Mouse (Mus musculus): ENCODE measurements around the gene Glce.

Gene Glce

DNA sequence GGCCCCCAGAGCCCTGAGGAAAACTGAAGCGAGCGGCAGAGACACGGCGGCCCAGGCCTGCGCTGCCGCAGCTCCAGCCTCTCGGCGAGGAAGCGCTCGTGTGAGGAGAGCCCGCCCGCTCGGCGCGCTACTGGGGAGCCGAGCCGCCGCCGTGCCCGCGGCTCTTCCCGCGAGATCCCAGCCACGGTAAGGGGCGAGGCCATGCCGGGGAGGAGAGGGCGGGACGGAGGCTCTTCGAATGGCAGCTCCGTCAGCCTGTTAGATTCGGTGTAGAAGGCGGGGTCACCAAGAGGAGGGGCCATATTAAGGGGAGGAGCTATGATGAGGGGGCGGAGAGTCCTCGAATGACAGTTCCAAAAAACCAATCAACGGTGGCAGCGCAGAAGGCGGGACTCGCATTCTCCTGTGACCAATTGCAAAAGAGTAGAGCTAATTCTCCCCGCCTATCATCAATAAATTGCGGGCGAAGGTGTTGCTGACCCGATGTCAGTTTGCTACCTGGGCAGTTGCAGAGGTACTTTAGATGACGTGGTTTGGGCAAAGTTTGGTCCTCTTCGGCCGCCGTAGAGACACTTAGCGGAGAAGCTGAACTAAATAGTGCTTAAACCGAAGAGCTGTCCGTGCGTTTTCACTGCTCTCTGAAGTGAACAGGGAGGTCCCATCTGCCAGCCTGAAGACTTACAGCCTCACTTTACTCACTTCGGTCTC lies at the start of gene Glce:
Gene Glce (minus strand): TSS at position 148 of the 708 bp plus-strand sequence.
- peak; percentile 98 for DNase-seq (ENCODE audit: low spot score)

GRCm38 (mm10) chr9:62172239-62172638 lies 49.8 kb upstream of the Glce start:
- no peak for DNase-seq (ENCODE audit: low spot score)

- no peak for DNase-seq (ENCODE audit: low spot score)
Measured at GRCm38 (mm10) chr9:62170921-62171320, 48.5 kb upstream of the Glce start.

GRCm38 (mm10) chr9:62166621-62167020 lies 44.2 kb upstream of the Glce start:
- peak; percentile 36 for DNase-seq (ENCODE audit: low spot score)

DNA sequence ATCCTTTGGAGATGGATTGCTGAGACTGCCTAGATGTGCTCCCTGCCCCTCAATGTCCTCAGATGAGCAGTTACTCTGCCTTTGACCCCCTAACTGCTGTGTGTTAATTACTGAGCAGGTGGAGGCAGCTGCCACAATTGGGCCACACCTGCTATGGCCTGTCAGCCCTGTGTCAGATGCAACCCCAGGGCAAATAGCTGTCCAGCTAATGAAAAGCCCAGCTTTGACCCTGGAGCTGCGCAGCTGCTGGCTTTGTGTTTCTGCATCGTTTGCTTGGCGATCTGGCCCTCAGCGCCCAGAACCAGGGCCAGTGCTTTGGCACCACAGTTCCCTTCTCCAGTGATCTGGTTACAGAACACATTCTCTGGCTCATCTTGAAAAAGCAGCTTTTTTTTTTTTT lies 43.7 kb upstream of the Glce start:
- DNase-seq (ENCODE audit: low spot score): peak; percentile 70

DNA sequence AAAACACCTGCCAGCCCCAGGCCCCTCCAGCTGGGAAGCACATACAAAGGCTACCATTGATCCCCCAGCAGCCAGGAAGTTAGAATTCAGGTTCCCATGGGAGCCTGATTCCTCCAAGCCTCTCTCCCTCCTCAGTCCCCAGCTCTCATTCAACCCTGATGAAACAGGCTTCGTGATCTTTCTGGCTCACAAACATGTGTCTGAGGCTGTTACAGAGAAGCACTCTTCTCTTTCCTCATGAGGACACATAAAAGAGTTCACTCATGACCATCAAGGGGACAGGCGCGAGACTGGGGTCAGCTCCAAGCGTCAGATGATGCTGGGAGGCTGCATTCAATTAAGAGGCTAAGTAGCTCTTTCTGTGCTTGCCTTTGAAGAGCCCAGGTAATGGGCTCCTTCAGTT lies 40.4 kb upstream of the Glce start:
- DNase-seq (ENCODE audit: low spot score): peak; percentile 74

DNA sequence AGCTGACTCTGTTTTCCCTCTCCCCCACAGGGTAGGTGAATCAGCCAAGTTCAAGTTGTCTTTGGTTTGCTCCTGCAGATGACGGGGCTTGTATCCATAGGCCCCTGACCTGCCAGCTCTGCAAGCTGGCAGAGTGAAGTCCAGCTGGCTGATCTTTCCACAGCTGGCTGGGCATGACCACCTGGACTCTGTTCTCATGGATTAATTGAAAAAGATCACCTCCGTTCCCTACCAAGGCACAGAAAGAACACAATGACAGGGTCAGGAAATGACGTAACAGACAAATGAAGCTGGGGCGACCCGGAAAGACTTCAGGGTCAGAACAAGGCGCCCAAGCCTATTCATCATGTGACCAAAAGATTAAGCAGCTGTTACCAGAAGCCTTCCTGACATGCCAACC lies 38.3 kb upstream of the Glce start:
- DNase-seq (ENCODE audit: low spot score): peak; percentile 33

DNA sequence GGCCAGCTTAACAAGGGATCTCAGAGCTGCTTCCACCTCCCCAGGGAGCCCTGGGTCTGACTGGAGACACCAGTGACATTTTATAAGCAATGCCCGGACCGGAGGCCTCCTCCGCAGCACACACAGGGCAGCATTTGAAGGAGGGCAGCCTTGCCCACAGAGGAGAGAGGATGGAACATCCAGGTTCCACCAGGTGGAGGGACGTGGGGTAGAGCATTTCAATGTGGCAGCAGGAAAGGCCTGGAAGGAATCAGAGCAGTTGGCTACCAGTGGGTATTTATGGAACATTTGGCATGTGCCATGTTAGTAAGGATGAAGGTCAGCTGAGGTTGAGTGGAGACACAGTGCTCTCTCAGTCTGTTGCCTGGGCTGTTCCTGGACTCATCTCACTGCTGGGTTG lies 36.3 kb upstream of the Glce start:
- no peak for DNase-seq (ENCODE audit: low spot score)

DNA sequence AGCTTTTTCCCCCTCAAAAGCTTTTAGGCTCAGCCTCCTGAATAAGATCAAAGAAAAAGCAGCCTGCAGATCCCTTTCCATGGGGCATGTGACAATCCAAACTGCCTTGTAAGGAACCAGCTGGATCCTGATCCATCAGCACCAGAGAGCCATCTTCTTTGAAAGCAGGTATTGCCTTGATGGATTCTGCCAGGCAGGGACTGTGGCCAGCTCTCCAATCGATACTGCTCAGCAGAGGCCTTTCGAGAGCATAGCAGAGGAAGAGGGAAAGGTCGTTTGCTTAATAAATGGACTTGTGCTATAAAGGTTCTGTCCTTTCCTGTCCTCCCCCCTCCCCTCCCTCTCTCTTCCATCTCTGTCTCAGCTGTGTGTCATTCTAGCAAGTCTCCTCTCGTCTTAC lies 33.4 kb upstream of the Glce start:
- DNase-seq (ENCODE audit: low spot score): no peak

- DNase-seq (ENCODE audit: low spot score): no peak
Measured at GRCm38 (mm10) chr9:62155400-62155799, 32.9 kb upstream of the Glce start.

DNA sequence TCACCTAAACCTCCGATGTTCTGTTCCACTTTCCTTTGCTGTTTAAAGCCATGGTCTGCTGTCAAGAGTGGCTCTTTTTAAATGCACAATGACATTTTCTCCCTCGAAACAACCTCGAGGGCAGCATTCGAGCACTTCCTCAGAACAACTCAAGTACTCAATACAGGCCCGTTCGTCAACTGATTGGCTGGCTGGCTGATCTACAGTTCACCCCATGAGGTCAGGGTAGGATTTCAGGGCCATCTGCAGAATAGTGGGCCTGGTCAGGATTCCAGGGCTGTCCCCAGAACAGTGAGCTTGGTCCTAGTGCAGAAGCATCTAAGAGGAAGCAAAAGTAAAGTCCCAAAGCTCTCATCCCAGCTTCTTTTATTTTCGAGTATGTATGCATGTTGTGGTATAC lies 32.5 kb upstream of the Glce start:
- no peak for DNase-seq (ENCODE audit: low spot score)

- DNase-seq (ENCODE audit: low spot score): no peak
Measured at GRCm38 (mm10) chr9:62154551-62154950, 32.1 kb upstream of the Glce start.

DNA sequence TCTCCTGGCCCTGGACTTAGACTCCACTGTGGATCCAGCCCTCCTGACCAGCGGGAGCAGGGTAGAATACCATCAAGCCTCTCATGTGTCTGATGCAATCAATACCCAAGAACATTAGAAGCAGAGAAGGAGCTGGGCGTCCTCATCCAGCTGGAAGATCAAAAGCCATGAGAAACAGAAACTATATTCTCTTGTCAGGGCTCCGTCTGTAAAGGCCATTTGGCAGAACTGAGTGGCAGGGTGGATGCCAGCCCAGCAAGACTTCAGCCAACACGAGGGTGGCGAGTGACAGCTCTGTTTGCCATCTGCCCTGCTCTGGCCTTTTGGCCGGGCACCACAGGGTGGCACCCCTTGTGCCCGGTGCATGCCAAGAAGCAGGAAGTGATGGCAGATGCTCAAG lies 30.8 kb upstream of the Glce start:
- DNase-seq (ENCODE audit: low spot score): no peak

GRCm38 (mm10) chr9:62152506-62152905 lies 30.1 kb upstream of the Glce start:
- no peak for DNase-seq (ENCODE audit: low spot score)

DNA sequence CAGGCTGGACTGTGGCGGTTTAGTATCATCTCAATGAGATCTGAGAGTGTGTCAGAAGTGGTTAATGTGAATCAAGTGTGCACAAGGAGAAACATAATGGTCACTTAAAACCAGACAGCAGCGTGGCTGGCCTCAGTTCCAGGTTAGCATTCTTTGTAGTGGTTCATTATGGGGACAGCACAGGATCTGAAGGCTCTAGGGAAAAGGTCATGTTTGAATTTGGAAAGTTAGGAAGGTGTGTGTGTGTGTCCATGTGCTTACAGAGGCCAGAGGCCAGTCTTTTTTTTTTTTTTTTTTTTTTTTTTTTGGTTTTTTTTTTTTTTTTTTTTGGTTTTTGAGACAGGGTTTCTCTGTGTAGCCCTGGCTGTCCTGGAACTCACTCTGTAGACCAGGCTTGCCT lies 22.7 kb upstream of the Glce start:
- no peak for DNase-seq (ENCODE audit: low spot score)

DNA sequence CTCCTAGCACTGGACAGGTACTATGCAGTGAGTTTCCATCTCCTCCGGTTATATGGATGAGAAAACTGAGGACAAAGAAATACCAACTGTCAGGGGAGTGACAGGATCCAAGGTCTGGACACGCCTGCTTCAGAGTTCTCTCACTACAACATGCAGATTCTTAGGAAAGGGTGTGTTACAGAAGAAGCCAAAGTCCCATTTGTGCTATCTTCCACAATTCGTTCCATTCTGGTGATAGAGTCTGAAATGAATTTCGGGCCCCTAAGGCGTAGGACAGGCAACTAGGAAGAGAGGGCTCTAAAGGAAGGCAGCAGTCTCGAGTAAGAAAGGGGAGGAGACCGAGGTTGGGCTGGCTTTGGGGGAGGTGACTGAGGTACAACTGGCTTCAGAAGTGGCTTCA lies 21.0 kb upstream of the Glce start:
- no peak for DNase-seq (ENCODE audit: low spot score)

DNA sequence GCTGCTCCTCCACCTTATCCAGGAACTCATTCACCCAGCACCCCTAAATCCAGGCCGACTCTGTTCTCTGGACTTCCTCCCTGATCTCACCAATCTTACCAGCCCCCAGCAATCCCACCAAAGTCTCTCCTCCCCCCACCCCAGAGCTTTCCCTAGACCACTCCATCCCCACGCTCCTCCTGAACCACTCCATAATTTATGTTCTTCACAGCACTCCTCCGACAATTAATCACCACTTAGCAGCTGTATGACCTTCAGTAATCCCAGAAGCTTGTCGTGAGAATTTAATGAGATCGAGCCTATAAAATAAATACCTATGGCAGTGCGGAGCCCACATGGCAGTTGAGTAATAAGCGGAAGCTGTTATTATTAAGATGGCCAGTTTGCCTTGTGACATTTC lies 16.6 kb upstream of the Glce start:
- no peak for DNase-seq (ENCODE audit: low spot score)

DNA sequence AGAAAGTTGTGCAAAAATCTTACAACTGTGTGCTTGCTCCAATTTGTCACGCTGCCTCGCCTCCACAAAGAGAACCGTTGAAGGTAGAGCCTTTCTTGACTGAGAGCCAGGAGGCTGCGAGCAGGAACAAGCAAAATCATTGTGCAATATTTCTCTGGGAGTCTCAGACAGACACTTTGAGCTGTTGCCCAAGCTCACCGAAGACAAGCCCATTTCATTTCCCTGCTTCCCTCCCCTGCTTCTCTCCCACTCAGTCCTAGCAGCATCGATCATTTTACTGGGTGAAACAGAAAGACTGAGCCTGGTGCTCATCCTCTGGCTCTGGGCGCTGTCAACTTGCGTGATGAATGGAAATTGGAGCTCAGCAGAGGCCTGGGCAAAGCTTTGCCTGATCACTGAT lies 14.8 kb upstream of the Glce start:
- DNase-seq (ENCODE audit: low spot score): peak; percentile 44

- DNase-seq (ENCODE audit: low spot score): no peak
Measured at GRCm38 (mm10) chr9:62132005-62132782, 9.7 kb upstream of the Glce start.

DNA sequence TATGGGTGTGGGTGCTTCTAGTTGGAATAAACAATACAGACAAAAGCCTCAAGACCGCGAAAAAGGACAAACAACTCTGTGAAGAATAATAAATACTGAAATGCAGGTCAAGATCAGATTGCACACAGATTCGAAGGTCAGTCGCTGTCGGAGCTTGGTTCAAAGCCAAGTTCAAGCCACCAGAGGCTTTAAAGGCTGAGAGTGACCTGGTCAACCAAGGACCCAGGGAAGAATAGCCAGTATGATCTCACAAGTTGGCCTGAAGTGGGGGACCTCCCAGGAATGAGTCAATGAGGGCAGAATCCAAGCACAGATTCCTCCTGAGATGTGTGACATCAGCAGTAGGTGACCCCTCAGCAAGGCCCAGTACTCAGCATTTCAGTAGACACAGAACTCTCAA lies 8.3 kb upstream of the Glce start:
- DNase-seq (ENCODE audit: low spot score): no peak

GRCm38 (mm10) chr9:62128056-62128455 lies 5.6 kb upstream of the Glce start:
- no peak for DNase-seq (ENCODE audit: low spot score)

- DNase-seq (ENCODE audit: low spot score): no peak
Measured at GRCm38 (mm10) chr9:62125986-62126575, 3.6 kb upstream of the Glce start.

- no peak for DNase-seq (ENCODE audit: low spot score)
Measured at GRCm38 (mm10) chr9:62124266-62124665, 1.8 kb upstream of the Glce start.

Measured in embryo, embryonic 10 days (tissue).